Mouse (Mus musculus) heart, embryonic 14.5 days (tissue): ENCODE measurements around the gene Ntm. TPM values are rescaled to one million over a fixed set of nuclear protein-coding genes. Genes with fewer than 3 reads are reported as not detected.
A peak's percentile ranks its signal among the peaks of the same experiment; 100 is the strongest.

Source experiments
- ATAC-seq: fragments of 200-750 bp; cut with Nextera tagmentation; 2 replicates; pipeline ENCODE4 v1.8.0; 2017; ENCODE audit warnings: low read depth, moderate TSS enrichment; ENCODE audit not compliant: insufficient number of reproducible peaks, insufficient read depth, low FRiP score
- H3K27ac ChIP-seq, 2 experiments: fragments of 200-500 bp in 1 of 2; fragments of 300-500 bp in 1 of 2; sonication (generic) in 1 of 2; replicated peaks in 1 of 2; 2 replicates each; pipeline ENCODE4 v1.5.1; 2012 to 2014; ENCODE audit warnings: low read depth in 2 of 2, low read length in 2 of 2, control low read depth in 1 of 2, mild to moderate bottlenecking in 1 of 2, mixed read lengths in 1 of 2; ENCODE audit not compliant: control insufficient read depth in 1 of 2, insufficient read depth in 1 of 2
- H3K27me3 ChIP-seq: fragments of 300-500 bp; sonication (generic); 2 replicates; pipeline ENCODE4 v1.6.1; 2014; ENCODE audit warnings: mild to moderate bottlenecking, low read length, control low read depth; ENCODE audit not compliant: control insufficient read depth, insufficient read depth
- H3K36me3 ChIP-seq: fragments of 300-500 bp; sonication (generic); 2 replicates; pipeline ENCODE4 v1.6.1; 2014; ENCODE audit warnings: mild to moderate bottlenecking, control low read depth, low read length, mixed read lengths; ENCODE audit not compliant: control insufficient read depth, insufficient read depth
- H3K4me1 ChIP-seq, 2 experiments: fragments of 200-500 bp in 1 of 2; fragments of 300-500 bp in 1 of 2; sonication (generic) in 1 of 2; 2 replicates each; pipeline ENCODE4 v1.6.1; 2012 to 2014; ENCODE audit warnings: low read length in 2 of 2, control low read depth in 1 of 2, mixed read lengths in 1 of 2; ENCODE audit not compliant: control insufficient read depth in 2 of 2, insufficient read depth in 2 of 2
- H3K4me2 ChIP-seq: fragments of 300-500 bp; sonication (generic); 2 replicates; pipeline ENCODE4 v1.6.1; 2014; ENCODE audit warnings: mild to moderate bottlenecking, low read length
- H3K4me3 ChIP-seq, 2 experiments: fragments of 200-500 bp in 1 of 2; fragments of 300-500 bp in 1 of 2; sonication (generic) in 1 of 2; 2 replicates each; pipeline ENCODE4 v1.5.1; 2012 to 2014; ENCODE audit warnings: low read length in 2 of 2, mild to moderate bottlenecking in 2 of 2, control low read depth in 1 of 2, low read depth in 1 of 2, moderate library complexity in 1 of 2; ENCODE audit not compliant: control insufficient read depth in 1 of 2, insufficient read depth in 1 of 2
- H3K9ac ChIP-seq: fragments of 300-500 bp; sonication (generic); 2 replicates; pipeline ENCODE4 v1.6.1; 2014; ENCODE audit warnings: mild to moderate bottlenecking, low read length
- H3K9me3 ChIP-seq: fragments of 300-500 bp; sonication (generic); 2 replicates; pipeline ENCODE4 v1.6.1; 2016; ENCODE audit warnings: low read length, control low read depth; ENCODE audit not compliant: control insufficient read depth
- WGBS: fragments of 180-500 bp; shearing (Covaris S2); extraction: QIAGEN DNeasy Blood & Tissue Kit; methylation state at CpG from one replicate; pipeline ENCODE4 v1.1.7; 2014; 5-methylcytosine and 5-hydroxymethylcytosine counted together
- polyA plus RNA-seq: library from polyadenylated mRNA; unstranded; fragments of >200 nt; fragmentation: Nextera tagmentation; extraction: Ambion mirVana; gene quantifications from 2 replicates; pipeline ENCODE4 v1.2.1, GENCODE M21; 2014

Gene Ntm
- polyA plus RNA-seq, 1 experiment from 2014 or later: 44.4 TPM

DNA sequence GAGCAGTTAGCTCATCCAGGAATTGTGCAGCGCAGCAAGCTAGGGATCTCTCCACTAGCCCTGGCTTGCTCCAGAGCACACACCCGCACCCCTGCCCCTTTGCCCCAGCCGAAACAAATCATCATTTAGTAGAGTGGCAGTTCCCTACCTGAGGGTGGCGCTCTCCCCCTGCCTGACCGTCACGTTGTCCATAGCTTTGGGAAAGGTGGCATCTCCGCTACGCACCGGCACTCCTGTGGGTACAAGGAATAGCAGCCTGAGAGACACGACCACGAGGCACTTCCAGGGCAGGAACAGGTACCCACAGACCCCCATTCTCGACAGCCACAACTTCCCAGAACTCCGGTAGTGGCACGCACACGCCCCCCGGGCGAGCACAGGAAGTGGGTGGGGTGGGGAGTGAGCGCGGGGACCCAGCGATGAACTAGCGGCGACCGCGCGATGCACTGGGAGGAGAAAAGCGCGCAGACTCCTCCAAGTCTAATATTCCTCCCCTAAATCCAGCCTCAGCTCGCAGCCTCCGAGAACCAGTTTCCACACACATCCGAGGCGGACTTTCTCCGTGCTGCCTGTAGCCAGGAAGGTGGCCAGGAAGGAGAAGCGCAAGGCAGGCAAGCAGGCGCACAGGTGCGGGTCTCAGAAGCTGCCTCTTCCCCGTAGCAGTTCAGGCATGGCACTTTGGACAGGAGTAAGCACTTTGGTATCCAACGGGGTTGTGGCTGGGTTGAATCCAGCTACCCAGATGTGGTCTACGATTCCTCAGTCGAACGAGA, 551.3 kb downstream of the Ntm start:
- no peaks in the 10 kb centered on the region for H3K36me3 ChIP-seq
- peaks cover 4 to 7% of the 10 kb centered on the region in 2 experiments for H3K4me1 ChIP-seq
- H3K27me3 ChIP-seq: peaks cover 15% of the 10 kb centered on the region
- H3K4me2 ChIP-seq: peak overlapping the region; percentile 96
- no peaks in the 10 kb centered on the region for H3K9me3 ChIP-seq
- peak overlapping the region; percentile 26 to 56 for H3K27ac ChIP-seq
- peak overlapping the region; percentile 71 for H3K9ac ChIP-seq
- peak; percentile 68 for ATAC-seq
- peak overlapping the region; percentile 50 to 61 for H3K4me3 ChIP-seq
- under 1% methylated on average over 40 of the region's 40 CpGs for WGBS

DNA sequence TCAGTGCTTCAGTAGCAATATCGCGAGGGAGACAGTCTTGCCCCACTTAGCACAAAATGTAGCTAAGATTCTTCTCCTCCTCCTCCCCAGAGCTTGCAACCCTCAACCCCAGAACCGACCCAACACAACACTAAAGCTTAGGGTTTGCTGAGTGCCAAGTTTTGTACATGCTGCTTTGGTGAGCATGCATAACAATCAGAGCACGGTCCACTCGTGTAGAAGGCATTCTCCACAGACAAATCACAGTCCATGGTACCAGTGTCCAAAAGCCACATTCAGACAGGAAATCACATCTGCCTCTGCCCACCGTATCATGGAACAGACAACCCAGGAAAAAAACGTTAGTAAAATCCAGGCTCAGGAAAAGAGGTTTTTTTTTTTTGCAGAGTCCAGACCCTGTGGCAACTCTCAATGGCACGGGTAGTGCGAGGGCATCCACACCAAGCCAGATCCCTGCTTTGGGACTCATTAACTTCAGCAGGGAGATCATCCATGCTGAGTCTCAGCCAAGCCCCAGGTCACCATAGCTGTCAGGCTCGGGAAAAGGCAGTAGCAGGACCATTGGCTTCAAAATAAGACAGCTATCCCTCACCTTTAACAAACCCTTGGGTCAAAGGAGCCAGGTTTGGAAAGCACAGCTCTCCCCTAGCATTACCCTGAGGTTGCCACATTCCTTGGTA, 552.1 kb downstream of the Ntm start:
- ATAC-seq: no peak
- Histone ChIP-seq H3K27me3 (peaks cover 15% of the 10 kb centered on the region), H3K4me3 (peak overlapping the region; percentile 50 to 61), H3K9me3 (no peaks in the 10 kb centered on the region), H3K36me3 (no peaks in the 10 kb centered on the region), H3K4me1 (peaks cover 4 to 8% of the 10 kb centered on the region in 2 experiments), H3K4me2 (peak overlapping the region; percentile 96), H3K9ac (peak overlapping the region; percentile 71), H3K27ac (no peak overlapping the region)
- WGBS: 35% methylated on average over 10 of the region's 10 CpGs

DNA sequence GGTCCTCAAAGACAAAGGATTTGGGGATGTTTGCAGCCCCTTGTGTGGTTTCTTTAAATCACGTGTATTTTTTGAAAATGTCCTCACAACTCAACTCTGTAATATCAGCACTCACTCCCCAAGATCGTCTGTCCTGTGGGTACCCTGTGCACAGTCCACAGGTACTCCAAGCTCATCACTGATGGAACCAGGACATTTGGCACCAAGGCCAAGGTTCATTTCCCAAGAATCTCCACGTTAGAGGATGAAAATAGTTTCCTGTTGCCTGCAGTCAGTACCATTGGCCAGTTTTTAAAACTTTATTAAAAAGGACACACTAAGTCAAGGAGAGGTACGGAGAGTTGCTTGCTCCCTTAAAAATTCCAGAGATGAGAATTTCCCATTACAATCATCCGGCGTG, 552.7 kb downstream of the Ntm start:
- Histone ChIP-seq H3K4me3 (peak overlapping the region; percentile 50 to 61; a peak in 2 of 4 replicates), H3K4me1 (peaks cover 4 to 8% of the 10 kb centered on the region in 2 experiments), H3K4me2 (peak overlapping the region; percentile 96), H3K27ac (no peak overlapping the region), H3K27me3 (peaks cover 15% of the 10 kb centered on the region), H3K9ac (peak overlapping the region; percentile 71; the same call in 1 of the 2 replicates), H3K36me3 (no peaks in the 10 kb centered on the region), H3K9me3 (no peaks in the 10 kb centered on the region)
- WGBS: 67% methylated on average over 6 of the region's 6 CpGs
- no peak for ATAC-seq

DNA sequence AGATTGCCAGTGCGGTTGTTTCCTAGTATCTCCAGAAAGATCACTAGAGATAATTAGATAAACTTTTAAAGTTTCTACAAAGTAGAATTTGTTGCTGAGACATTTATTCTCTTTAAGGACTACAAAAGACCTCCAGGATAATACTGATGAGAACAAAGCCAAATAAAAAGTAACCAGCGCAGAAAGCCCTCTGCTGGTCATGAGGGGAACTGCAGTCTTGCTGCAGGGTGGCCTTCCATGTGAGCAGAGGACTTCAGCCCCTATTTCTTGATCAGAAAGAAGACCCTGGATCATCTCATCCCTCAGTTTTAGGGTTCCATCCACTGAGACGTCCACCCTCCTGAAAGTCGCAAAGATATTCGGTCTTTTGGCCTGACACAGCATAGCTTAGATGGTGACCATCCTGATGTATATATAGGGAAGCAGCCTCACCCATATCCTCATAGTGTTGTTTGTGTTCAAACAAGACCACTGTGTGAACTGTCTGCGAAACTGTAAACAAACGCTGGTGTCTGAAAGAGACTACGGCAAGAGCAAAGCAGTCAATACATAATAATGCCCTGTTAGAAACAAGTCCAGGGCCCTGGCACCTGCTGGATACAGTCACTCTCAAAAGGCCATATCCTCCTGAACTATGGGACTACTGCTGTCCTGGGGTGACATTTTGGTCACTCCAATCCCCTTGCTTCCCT, 553.6 kb downstream of the Ntm start:
- 47% methylated on average over 8 of the region's 8 CpGs for WGBS
- no peak overlapping the region for H3K9ac ChIP-seq
- no peaks in the 10 kb centered on the region for H3K36me3 ChIP-seq
- no peak for ATAC-seq
- H3K4me2 ChIP-seq: no peak overlapping the region
- peaks cover 15% of the 10 kb centered on the region for H3K27me3 ChIP-seq
- no peak overlapping the region for H3K27ac ChIP-seq
- no peak overlapping the region for H3K4me3 ChIP-seq
- H3K9me3 ChIP-seq: no peaks in the 10 kb centered on the region
- H3K4me1 ChIP-seq: peaks cover 4 to 8% of the 10 kb centered on the region in 2 experiments

DNA sequence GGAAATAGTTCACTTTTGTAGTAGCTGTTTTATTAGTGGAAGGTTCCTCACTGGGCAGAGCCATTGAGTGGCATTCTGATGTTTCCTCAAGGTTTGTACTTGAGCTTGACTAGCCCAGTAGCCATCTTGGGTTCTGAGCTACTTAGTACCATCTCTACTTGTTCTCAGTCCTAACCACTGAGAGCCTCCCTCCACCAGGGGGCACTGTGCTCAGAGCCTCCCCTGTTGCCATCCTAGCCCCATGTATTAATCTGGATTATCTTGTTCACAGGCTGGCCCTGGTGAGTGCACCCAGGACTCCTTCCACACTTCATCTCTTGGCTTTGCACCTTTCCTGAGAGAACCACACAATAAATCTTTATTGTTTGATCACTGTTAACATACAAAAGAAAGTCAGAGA, 555.0 kb downstream of the Ntm start:
- Histone ChIP-seq H3K9ac (no peak overlapping the region), H3K27ac (no peak overlapping the region), H3K4me3 (no peak overlapping the region), H3K9me3 (no peaks in the 10 kb centered on the region), H3K4me1 (peaks cover 4 to 8% of the 10 kb centered on the region in 2 experiments), H3K36me3 (no peaks in the 10 kb centered on the region), H3K4me2 (no peak overlapping the region), H3K27me3 (0 out of 2 replicates have a peak, but pooled peaks cover 3% of the 10 kb centered on the region)
- ATAC-seq: no peak

DNA sequence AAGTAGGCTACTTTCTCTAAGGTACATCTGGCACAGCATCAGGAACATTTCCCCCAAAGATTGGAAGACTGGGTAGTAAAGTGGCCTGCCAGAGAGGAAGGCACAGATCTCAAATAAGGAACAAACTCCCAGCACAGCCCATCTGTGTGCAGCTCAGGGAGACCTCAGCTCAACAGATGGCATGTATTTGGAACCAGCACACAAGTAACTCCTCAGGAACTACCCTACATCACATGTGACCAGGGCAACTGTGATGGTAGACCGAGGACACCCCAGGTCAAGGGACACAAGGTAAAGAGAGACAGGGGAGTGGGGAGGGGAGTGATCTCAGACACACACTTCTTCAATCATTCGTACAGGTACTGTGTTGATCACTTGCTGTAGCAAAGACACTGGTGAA, 556.0 kb downstream of the Ntm start:
- Histone ChIP-seq H3K36me3 (no peaks in the 10 kb centered on the region), H3K4me3 (no peak overlapping the region), H3K27me3 (0 out of 2 replicates have a peak, but pooled peaks cover 3% of the 10 kb centered on the region), H3K4me2 (no peak overlapping the region), H3K27ac (no peak overlapping the region), H3K9me3 (no peaks in the 10 kb centered on the region), H3K4me1 (peaks cover 4 to 8% of the 10 kb centered on the region in 2 experiments), H3K9ac (no peak overlapping the region)
- WGBS: 93% methylated on average over 2 of the region's 2 CpGs
- ATAC-seq: no peak

DNA sequence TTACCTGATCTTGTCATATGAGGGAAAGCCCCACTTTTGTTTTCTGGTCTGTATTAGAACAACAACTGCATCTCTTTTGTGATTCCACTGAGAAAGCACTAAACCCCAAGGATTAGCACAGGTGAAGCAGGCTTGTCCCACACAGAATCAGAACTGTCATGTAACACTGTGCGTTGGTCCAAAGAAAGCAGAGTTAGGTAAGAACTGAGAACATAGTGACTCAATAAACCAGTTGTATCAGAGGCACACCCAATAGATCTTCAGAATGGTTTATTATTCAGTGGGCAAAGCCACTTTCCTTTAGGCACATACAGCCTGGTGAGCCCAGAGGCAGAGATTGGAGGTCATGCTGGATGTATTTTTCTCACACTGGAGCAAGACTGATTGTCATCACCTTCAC, 556.9 kb downstream of the Ntm start:
- H3K9me3 ChIP-seq: no peaks in the 10 kb centered on the region
- peaks cover 8 to 10% of the 10 kb centered on the region in 2 experiments for H3K4me1 ChIP-seq
- 85% methylated on average over 1 of the region's 1 CpGs for WGBS
- H3K27ac ChIP-seq: no peak overlapping the region
- ATAC-seq: no peak
- H3K27me3 ChIP-seq: 0 out of 2 replicates have a peak, but pooled peaks cover 3% of the 10 kb centered on the region
- no peaks in the 10 kb centered on the region for H3K36me3 ChIP-seq
- no peak overlapping the region for H3K4me2 ChIP-seq
- no peak overlapping the region for H3K4me3 ChIP-seq
- no peak overlapping the region for H3K9ac ChIP-seq
